Mouse (Mus musculus) hindbrain, embryonic 11.5 days (tissue): Measurements from ENCODE around the gene Gmds. TPM values are rescaled to one million over a fixed set of nuclear protein-coding genes. Genes with fewer than 3 reads are reported as not detected.

Source experiments
- ATAC-seq: fragments of 200-750 bp; cut with Nextera tagmentation; 2 replicates; pipeline ENCODE4 v1.8.0; 2017; ENCODE audit warnings: mild to moderate bottlenecking, moderate TSS enrichment, moderate library complexity; ENCODE audit not compliant: low FRiP score
- DNase-seq: peaks from one replicate; pipeline ENCODE4 v3.0.0-alpha.2; 2015; ENCODE audit warnings: low spot score
- H3K27ac ChIP-seq: fragments of 300-500 bp; sonication (generic); 2 replicates; pipeline ENCODE4 v1.5.1; 2014; ENCODE audit warnings: mild to moderate bottlenecking, low read depth, low read length
- H3K27me3 ChIP-seq: fragments of 300-500 bp; sonication (generic); 2 replicates; pipeline ENCODE4 v1.6.1; 2014; ENCODE audit warnings: mild to moderate bottlenecking, low read length, moderate library complexity, mixed read lengths; ENCODE audit not compliant: control insufficient read depth, insufficient read depth
- H3K36me3 ChIP-seq: fragments of 300-500 bp; sonication (generic); 2 replicates; pipeline ENCODE4 v1.6.1; 2014; ENCODE audit warnings: mild to moderate bottlenecking, low read length, moderate library complexity, mixed read lengths; ENCODE audit not compliant: control insufficient read depth, insufficient read depth
- H3K4me1 ChIP-seq: fragments of 300-500 bp; sonication (generic); replicated peaks from 2 replicates; pipeline ENCODE4 v1.6.1; 2014; ENCODE audit warnings: low read length, mixed read lengths; ENCODE audit not compliant: control insufficient read depth, insufficient read depth
- H3K4me2 ChIP-seq: fragments of 300-500 bp; sonication (generic); replicated peaks from 2 replicates; pipeline ENCODE4 v1.6.1; 2014; ENCODE audit warnings: mild to moderate bottlenecking, low read depth, low read length
- H3K4me3 ChIP-seq: fragments of 300-500 bp; sonication (generic); 2 replicates; pipeline ENCODE4 v1.5.1; 2014; ENCODE audit warnings: low read depth, low read length
- H3K9ac ChIP-seq: fragments of 300-500 bp; sonication (generic); 2 replicates; pipeline ENCODE4 v1.6.1; 2014; ENCODE audit warnings: low read depth, low read length
- H3K9me3 ChIP-seq: fragments of 300-500 bp; sonication (generic); 2 replicates; pipeline ENCODE4 v1.6.1; 2016; ENCODE audit warnings: low read length; ENCODE audit not compliant: control insufficient read depth
- WGBS: fragments of 180-500 bp; shearing (Covaris S2); extraction: QIAGEN DNeasy Blood & Tissue Kit; methylation state at CpG from one replicate; pipeline ENCODE4 v1.1.7; 2014; 5-methylcytosine and 5-hydroxymethylcytosine counted together
- polyA plus RNA-seq: library from polyadenylated mRNA; unstranded; fragments of >200 nt; fragmentation: Nextera tagmentation; extraction: Ambion mirVana; gene quantifications from 2 replicates; pipeline ENCODE4 v1.2.1, GENCODE M21; 2014

Gene Gmds
- polyA plus RNA-seq, 1 experiment from 2014 or later = 32.1 TPM

DNA sequence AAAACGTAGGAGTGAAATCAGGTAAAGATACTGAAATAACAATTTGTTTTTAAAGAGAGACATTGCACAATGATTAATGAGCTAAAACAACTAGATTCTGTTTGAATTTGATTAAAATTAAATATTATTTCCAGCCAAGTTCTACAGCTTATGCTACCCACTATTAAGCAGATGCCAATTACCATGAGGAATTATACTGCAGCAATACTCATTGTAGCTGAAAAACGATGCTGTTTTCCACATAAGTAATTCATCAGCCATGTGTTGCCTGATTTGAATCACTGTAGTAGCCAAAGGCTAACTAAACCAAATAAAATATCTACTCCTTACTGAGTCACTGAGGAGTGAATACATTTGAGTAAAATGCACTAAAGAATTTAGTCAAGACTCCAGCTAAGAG is 180.3 kb downstream of the Gmds start:
- no peak overlapping the region for H3K4me3 ChIP-seq
- H3K4me1 ChIP-seq = no peaks in the 10 kb centered on the region
- DNase-seq (no peak), ATAC-seq (no peak)
- H3K36me3 ChIP-seq = no peaks in the 10 kb centered on the region
- no peaks in the 10 kb centered on the region for H3K27me3 ChIP-seq
- H3K27ac ChIP-seq = no peak overlapping the region
- H3K9ac ChIP-seq = no peak overlapping the region
- H3K4me2 ChIP-seq = no peak overlapping the region
- 75% methylated on average over 2 of the region's 2 CpGs for WGBS
- no peaks in the 10 kb centered on the region for H3K9me3 ChIP-seq

DNA sequence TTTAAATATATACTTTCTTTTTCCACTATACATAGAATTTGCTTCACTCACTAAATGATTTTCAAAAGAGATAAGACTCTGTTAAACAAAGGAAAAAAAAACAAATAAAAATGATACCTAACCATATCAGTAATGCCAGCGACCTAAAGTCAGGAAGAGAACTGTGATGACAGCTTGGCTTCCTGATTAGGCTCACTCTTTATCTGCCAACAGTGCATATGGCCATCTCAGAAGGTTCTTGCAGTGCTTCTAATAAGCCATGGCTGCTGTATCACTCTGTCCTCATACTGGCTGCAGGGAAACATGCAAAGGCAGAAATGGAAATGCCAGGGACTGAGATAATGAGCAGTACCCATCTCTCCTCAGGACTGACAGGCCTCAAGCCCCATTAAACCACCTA is 192.6 kb downstream of the Gmds start:
- ATAC-seq = no peak

DNA sequence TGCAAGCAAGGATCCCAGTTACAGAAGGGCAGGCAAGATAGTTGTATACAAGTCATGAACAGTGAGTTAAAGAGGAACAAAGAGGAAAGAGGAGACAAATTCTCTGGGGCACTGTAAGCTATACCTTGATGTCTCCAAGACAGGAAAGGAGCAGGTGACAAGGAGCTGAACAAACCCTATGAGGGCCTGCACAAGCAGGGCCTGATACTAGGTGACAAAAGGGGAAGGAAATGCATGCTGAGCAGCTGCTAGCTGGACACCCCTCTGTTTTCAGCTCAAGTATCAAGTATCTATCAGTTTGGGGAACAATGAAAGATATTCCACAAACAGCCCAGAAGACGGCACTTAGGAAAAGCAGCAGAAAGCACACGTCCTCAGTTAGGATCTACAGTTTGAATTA is 193.4 kb downstream of the Gmds start:
- Histone ChIP-seq H3K9me3 (no peaks in the 10 kb centered on the region), H3K27me3 (no peaks in the 10 kb centered on the region), H3K36me3 (no peaks in the 10 kb centered on the region), H3K4me3 (no peak overlapping the region), H3K27ac (no peak overlapping the region), H3K9ac (no peak overlapping the region), H3K4me1 (no peaks in the 10 kb centered on the region), H3K4me2 (no peak overlapping the region)
- no peak for DNase-seq
- ATAC-seq = no peak
- WGBS = 58% methylated on average over 2 of the region's 2 CpGs

More for the DNA sequence above, 192.6 kb downstream of the Gmds start:
- Histone ChIP-seq H3K4me1 (no peaks in the 10 kb centered on the region), H3K4me3 (no peak overlapping the region), H3K27ac (no peak overlapping the region), H3K4me2 (no peak overlapping the region), H3K9ac (no peak overlapping the region), H3K9me3 (no peaks in the 10 kb centered on the region), H3K36me3 (no peaks in the 10 kb centered on the region), H3K27me3 (no peaks in the 10 kb centered on the region)
- WGBS = 67% methylated on average over 1 of the region's 1 CpGs
- no peak for DNase-seq

DNA sequence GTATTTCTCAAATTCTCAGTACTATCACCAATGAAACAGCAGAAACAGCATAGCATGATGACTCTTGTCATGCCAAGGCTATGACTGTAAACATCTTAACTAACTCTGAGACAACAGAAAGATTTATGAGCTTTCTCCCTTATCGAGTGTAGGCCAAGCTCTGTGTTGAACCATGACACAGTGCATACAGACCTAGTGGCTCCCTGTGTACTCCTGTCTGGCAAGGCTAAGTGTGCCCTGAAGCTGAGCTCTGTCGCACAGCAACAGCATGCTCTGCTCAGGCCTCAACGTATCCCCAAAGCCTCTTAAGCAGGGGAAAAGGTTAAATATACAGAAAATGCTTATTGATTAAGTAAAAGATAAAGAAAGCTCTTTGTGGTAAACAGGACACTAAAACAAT is 194.9 kb downstream of the Gmds start:
- H3K9ac ChIP-seq = no peak overlapping the region
- no peak overlapping the region for H3K4me2 ChIP-seq
- no peaks in the 10 kb centered on the region for H3K9me3 ChIP-seq
- no peaks in the 10 kb centered on the region for H3K27me3 ChIP-seq
- no peaks in the 10 kb centered on the region for H3K4me1 ChIP-seq
- no peaks in the 10 kb centered on the region for H3K36me3 ChIP-seq
- DNase-seq (no peak), ATAC-seq (no peak)
- WGBS = 84% methylated on average over 3 of the region's 3 CpGs
- H3K27ac ChIP-seq = no peak overlapping the region
- H3K4me3 ChIP-seq = no peak overlapping the region

DNA sequence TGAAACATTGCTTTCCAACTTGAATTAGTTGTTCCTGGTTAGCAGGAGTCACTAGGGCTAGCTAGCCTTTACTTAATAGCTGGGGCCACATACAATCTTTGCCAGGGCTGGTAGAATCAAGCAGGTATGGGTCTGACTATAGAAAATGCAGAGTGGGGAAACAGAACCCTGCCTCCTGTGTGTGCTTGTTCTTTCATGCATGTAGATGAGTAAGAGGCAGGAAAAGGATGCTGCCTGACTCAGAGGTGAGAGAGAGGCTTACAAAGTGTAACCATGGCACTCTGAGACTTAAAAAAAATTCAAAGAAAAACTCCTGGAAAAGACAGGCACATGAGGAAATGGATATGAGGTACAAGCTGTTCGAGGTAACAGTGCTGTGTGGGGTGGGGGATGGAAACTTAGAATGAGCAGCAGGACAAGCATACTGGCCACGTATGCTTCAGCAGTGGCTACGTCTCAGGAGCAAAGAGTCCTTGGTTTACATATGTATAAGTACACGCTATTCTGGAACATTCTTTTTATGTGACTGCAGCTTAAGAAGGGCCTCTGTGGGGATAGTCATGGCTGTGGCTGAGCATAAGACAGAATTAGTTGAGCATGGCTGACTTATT is 203.8 kb downstream of the Gmds start:
- Histone ChIP-seq H3K27me3 (no peaks in the 10 kb centered on the region), H3K4me2 (no peak overlapping the region), H3K9ac (no peak overlapping the region), H3K9me3 (no peaks in the 10 kb centered on the region), H3K36me3 (no peaks in the 10 kb centered on the region), H3K4me3 (no peak overlapping the region), H3K4me1 (no peaks in the 10 kb centered on the region), H3K27ac (no peak overlapping the region)
- ATAC-seq (no peak), DNase-seq (no peak)
- WGBS = 68% methylated on average over 4 of the region's 4 CpGs

DNA sequence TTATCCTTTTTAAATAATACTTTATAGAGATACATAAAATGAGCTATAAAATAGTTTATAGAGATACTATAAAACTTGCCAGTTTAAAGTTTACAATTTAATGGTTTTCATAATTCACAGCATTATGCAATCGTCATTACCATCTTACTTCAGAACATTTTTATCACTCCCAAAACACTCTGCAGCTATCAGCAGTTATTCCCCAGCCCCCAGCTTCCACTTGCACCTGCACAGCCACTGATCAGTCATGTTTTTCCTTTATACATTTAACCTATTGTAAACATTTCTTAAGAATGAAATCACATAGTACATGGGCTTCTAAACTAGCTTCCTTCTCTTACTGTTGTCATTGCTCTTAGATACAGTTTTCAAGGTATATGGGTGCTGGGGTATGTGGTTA is 208.6 kb downstream of the Gmds start:
- ATAC-seq (no peak), DNase-seq (no peak)
- Histone ChIP-seq H3K27ac (no peak overlapping the region), H3K36me3 (no peaks in the 10 kb centered on the region), H3K27me3 (no peaks in the 10 kb centered on the region), H3K4me2 (no peak overlapping the region), H3K9ac (no peak overlapping the region), H3K9me3 (no peaks in the 10 kb centered on the region), H3K4me1 (no peaks in the 10 kb centered on the region), H3K4me3 (no peak overlapping the region)
- WGBS = 79% methylated on average over 1 of the region's 1 CpGs

DNA sequence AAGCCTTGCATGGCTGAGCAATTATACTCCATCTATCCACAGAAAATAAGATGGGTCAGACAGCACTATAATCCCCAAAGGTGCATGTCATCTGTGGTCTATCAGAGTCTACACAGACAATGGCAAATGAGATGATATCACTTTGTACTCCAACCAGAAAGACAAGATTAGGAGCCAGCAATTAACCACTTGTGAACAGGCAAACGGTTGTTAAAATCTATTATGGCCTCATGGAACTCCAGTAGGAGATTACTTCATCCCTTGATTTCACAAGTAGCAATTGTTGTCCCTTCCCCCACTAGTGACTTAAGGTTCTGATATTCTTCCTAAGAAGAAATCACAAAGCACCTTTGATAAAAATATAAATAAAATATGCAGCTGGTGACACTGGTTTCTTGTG is 220.2 kb downstream of the Gmds start:
- H3K27me3 ChIP-seq = no peaks in the 10 kb centered on the region
- H3K4me1 ChIP-seq = no peaks in the 10 kb centered on the region
- H3K4me2 ChIP-seq = no peak overlapping the region
- H3K9me3 ChIP-seq = no peaks in the 10 kb centered on the region
- 88% methylated on average over 1 of the region's 1 CpGs for WGBS
- H3K4me3 ChIP-seq = no peak overlapping the region
- no peak overlapping the region for H3K9ac ChIP-seq
- ATAC-seq (no peak), DNase-seq (no peak)
- H3K27ac ChIP-seq = no peak overlapping the region
- no peaks in the 10 kb centered on the region for H3K36me3 ChIP-seq

DNA sequence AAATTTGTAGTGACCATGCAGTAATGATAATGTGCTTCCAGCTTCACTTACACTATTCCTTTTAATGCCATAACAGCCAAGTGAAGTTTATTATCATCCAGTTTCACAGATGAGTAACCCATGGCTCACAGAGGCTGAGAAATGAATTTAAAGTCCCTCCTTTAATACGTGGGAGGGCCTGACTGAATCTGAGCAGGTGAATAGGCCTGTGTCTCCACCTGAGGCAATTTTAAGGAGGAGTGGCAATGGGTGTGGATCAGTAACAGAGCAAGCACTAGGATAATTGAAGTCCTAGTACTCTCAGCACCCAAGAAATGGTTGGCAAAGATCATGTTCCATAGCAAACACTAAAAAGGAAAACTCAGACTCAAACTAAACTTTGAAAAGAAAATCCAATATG is 223.1 kb downstream of the Gmds start:
- Histone ChIP-seq H3K27me3 (no peaks in the 10 kb centered on the region), H3K4me3 (no peak overlapping the region), H3K27ac (no peak overlapping the region), H3K4me1 (no peaks in the 10 kb centered on the region), H3K9me3 (no peaks in the 10 kb centered on the region), H3K9ac (no peak overlapping the region), H3K36me3 (no peaks in the 10 kb centered on the region), H3K4me2 (no peak overlapping the region)
- ATAC-seq (no peak), DNase-seq (no peak)
- 72% methylated on average over 1 of the region's 1 CpGs for WGBS

DNA sequence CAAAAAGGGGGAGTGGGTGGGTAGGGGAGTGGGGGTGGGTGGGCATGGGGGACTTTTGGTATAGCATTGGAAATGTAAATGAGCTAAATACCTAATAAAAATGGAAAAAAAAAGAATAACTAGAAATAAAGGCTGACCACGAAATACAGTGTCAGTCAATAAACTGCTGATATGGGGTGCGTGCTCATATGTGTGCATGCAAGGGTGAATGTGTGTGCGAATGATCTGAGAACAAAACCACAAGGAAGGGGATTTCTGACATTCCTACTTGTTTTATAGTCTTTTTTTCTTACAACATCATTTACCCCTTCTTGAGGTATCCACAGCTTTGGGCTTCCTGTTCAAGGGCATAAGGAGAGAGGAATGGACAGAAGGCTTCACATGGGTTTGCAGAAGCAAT is 224.7 kb downstream of the Gmds start:
- no peak overlapping the region for H3K9ac ChIP-seq
- H3K27ac ChIP-seq = no peak overlapping the region
- H3K36me3 ChIP-seq = no peaks in the 10 kb centered on the region
- 92% methylated on average over 3 of the region's 3 CpGs for WGBS
- no peak overlapping the region for H3K4me2 ChIP-seq
- H3K9me3 ChIP-seq = no peaks in the 10 kb centered on the region
- DNase-seq = no peak
- no peaks in the 10 kb centered on the region for H3K27me3 ChIP-seq
- no peak overlapping the region for H3K4me3 ChIP-seq
- no peak for ATAC-seq
- no peaks in the 10 kb centered on the region for H3K4me1 ChIP-seq
